Mouse (Mus musculus) small intestine, adult 2 months (tissue): ENCODE measurements around the gene Gga2. TPM values are rescaled to one million over a fixed set of nuclear protein-coding genes. Genes with fewer than 3 reads are reported as not detected.

ENCODE experiments used
- H3K27ac ChIP-seq: fragments of 200-500 bp; 2 replicates; pipeline ENCODE4 v1.5.1; 2012; ENCODE audit warnings: low read depth, low read length, control low read depth, inconsistent platforms; ENCODE audit not compliant: insufficient read depth
- H3K27me3 ChIP-seq: fragments of 200-500 bp; 2 replicates; pipeline ENCODE4 v1.6.1; 2012; ENCODE audit warnings: mild to moderate bottlenecking, moderate library complexity, low read length, inconsistent platforms; ENCODE audit not compliant: control insufficient read depth, insufficient read depth
- H3K36me3 ChIP-seq: fragments of 200-500 bp; 2 replicates; pipeline ENCODE4 v1.6.1; 2012; ENCODE audit warnings: mild to moderate bottlenecking, low read length, control low read depth, inconsistent platforms; ENCODE audit not compliant: control insufficient read depth, insufficient read depth
- H3K4me1 ChIP-seq: fragments of 200-500 bp; 2 replicates; pipeline ENCODE4 v1.6.1; 2012; ENCODE audit warnings: low read length, inconsistent platforms, mixed read lengths; ENCODE audit not compliant: control insufficient read depth, insufficient read depth, insufficient read length
- H3K4me3 ChIP-seq: fragments of 200-500 bp; 2 replicates; pipeline ENCODE4 v1.5.1; 2012; ENCODE audit warnings: low read depth, mild to moderate bottlenecking, control low read depth, inconsistent platforms, low read length, moderate library complexity
- CTCF ChIP-seq: fragments of 200-500 bp; IDR thresholded peaks from 2 replicates; pipeline ENCODE4 v1.5.1; 2012; ENCODE audit warnings: low read depth, mild to moderate bottlenecking, control low read depth, inconsistent platforms, low read length, moderate library complexity, mixed read lengths; ENCODE audit not compliant: insufficient replicate concordance, insufficient read length; ENCODE audit errors: extremely low read depth
- POLR2A ChIP-seq: fragments of 200-500 bp; IDR thresholded peaks from 2 replicates; pipeline ENCODE4 v1.6.1; 2012; ENCODE audit warnings: low read depth, mild to moderate bottlenecking, control low read depth, inconsistent platforms, low read length, moderate library complexity
- WGBS: fragments of 180-500 bp; shearing (Covaris S2); methylation state at CpG from one replicate; pipeline ENCODE4 v1.1.7; 2018; 5-methylcytosine and 5-hydroxymethylcytosine counted together
- polyA plus RNA-seq: library from polyadenylated mRNA; depleted of rRNA; stranded (reverse); fragments of >200 nt; gene quantifications from 2 replicates; pipeline ENCODE4 v1.2.3, GENCODE M21; 2012

Gene Gga2
- polyA plus RNA-seq, 1 experiment = 16.0 TPM

DNA sequence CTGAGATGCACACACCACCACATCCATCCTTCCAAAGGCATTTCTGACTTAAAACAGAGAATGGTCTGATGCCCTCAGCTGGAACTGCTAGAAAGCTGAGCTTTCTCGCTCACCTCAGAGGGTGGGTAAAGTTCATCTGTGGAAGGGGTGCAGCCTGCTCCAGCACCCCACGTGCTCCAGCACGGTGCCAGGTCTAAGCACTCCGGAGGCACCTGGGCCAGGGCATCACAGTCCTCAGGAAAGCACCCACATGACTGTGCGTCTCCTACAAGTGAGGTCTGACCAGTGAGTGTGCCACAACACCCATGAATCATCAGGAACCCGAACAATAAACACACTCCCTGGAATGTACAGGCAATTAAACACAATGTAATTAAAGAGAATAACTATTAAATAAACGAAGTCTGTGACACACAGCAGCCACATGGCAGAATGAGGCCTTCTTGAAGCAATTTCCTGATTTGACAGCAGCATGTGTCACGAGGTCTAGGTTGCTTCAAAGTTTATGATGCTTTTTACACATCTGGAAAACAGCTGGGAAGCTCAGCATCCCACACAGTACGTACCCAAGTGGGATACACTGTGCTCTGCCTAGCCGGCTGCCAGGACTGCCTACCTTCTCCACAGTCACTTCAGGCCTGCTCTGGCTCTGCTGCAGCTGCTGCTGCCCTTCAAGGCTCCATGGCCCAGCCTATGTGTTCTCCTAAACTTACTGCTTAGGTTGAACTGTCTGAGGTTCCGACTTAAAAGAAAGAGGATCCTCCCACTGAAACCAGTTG is 65.9 kb downstream of the Gga2 start:
- Histone ChIP-seq H3K27ac (0 out of 2 replicates have a peak overlapping the region, but pooled peaks have one; percentile 10), H3K4me3 (no peak overlapping the region), H3K4me1 (no peaks in the 10 kb centered on the region; the same call in 1 of the 2 replicates), H3K36me3 (peaks cover 26% of the 10 kb centered on the region), H3K27me3 (no peaks in the 10 kb centered on the region)
- WGBS = 77% methylated on average over 11 of the region's 11 CpGs
- TF ChIP-seq CTCF = no peak
- no peak for TF ChIP-seq POLR2A

GRCm38 (mm10) chr7:121947513-121947912 is 73.5 kb downstream of the Gga2 start:
- Histone ChIP-seq H3K27me3 (no peaks in the 10 kb centered on the region), H3K4me1 (no peaks in the 10 kb centered on the region), H3K36me3 (peaks cover 24% of the 10 kb centered on the region), H3K27ac (no peak overlapping the region), H3K4me3 (no peak overlapping the region)
- TF ChIP-seq POLR2A (no peak), CTCF (no peak)
- WGBS = 55% methylated on average over 4 of the region's 4 CpGs

DNA sequence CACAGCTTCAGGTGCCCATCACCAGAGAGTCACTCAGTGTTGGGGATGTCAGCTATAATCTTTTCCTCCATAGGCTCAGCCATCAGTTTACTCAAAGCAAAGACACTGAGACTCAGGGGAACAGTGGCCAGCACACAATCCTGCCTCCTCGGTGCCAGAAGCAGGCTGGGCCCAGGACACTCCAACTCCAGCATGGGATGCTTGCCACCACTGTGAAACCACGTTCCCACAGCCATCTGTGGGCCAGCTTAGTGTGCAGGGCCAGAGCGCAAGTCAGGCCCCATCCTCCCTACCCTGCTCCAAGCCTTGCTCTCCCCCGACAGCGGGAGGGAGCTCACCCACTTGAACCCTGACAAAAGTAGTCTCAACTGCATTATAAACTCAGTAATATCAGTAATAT is 74.8 kb downstream of the Gga2 start:
- Histone ChIP-seq H3K36me3 (peaks cover 24% of the 10 kb centered on the region), H3K4me1 (no peaks in the 10 kb centered on the region)
- 86% methylated on average over 5 of the region's 5 CpGs for whole genome bisulfite sequencing

GRCm38 (mm10) chr7:121942371-121942770 is 78.7 kb downstream of the Gga2 start:
- Histone ChIP-seq H3K4me1 (no peaks in the 10 kb centered on the region), H3K27ac (no peak overlapping the region), H3K36me3 (peaks cover 12% of the 10 kb centered on the region), H3K27me3 (no peaks in the 10 kb centered on the region), H3K4me3 (no peak overlapping the region)
- TF ChIP-seq CTCF = no peak
- no peak for TF ChIP-seq POLR2A
- WGBS = 84% methylated on average over 2 of the region's 2 CpGs

More for the DNA sequence above, 74.8 kb downstream of the Gga2 start:
- Histone ChIP-seq H3K27me3 (no peaks in the 10 kb centered on the region), H3K4me3 (no peak overlapping the region), H3K27ac (no peak overlapping the region)
- TF ChIP-seq POLR2A = no peak

- H3K36me3 ChIP-seq = peaks cover 15% of the 10 kb centered on the region
- H3K27me3 ChIP-seq = no peaks in the 10 kb centered on the region
- no peak overlapping the region for H3K4me3 ChIP-seq
- no peak overlapping the region for H3K27ac ChIP-seq
- TF ChIP-seq CTCF (no peak), POLR2A (no peak)
- WGBS = 88% methylated on average over 3 of the region's 3 CpGs
- no peaks in the 10 kb centered on the region for H3K4me1 ChIP-seq
These were observed 79.4 kb downstream of the Gga2 start for GRCm38 (mm10) chr7:121941640-121942039.

GRCm38 (mm10) chr7:121941016-121941415 is 80.0 kb downstream of the Gga2 start:
- peaks cover 16% of the 10 kb centered on the region for H3K36me3 ChIP-seq
- H3K4me3 ChIP-seq = no peak overlapping the region
- TF ChIP-seq POLR2A (no peak), CTCF (no peak)
- no peaks in the 10 kb centered on the region for H3K4me1 ChIP-seq
- 80% methylated on average over 3 of the region's 3 CpGs for WGBS
- H3K27ac ChIP-seq = no peak overlapping the region
- no peaks in the 10 kb centered on the region for H3K27me3 ChIP-seq

GRCm38 (mm10) chr7:121939729-121940128 is 81.3 kb downstream of the Gga2 start:
- TF ChIP-seq CTCF = no peak
- TF ChIP-seq POLR2A = no peak
- Histone ChIP-seq H3K27me3 (no peaks in the 10 kb centered on the region), H3K4me3 (no peak overlapping the region), H3K36me3 (peaks cover 16% of the 10 kb centered on the region), H3K4me1 (no peaks in the 10 kb centered on the region), H3K27ac (no peak overlapping the region)
- 44% methylated on average over 4 of the region's 4 CpGs for WGBS
